Mouse (Mus musculus) liver, embryonic 14.5 days (tissue): ENCODE results near the gene Pp2d1. TPM values are rescaled to one million over a fixed set of nuclear protein-coding genes. Genes with fewer than 3 reads are reported as not detected.

Source experiments
- ATAC-seq: fragments of 200-750 bp; cut with Nextera tagmentation; 2 replicates; pipeline ENCODE4 v1.8.0; 2017; ENCODE audit warnings: moderate number of reproducible peaks, mild to moderate bottlenecking, moderate library complexity; ENCODE audit not compliant: insufficient read depth
- DNase-seq, 3 experiments: peaks; one replicate each; pipeline ENCODE4 v3.0.0-alpha.2; 2012 to 2013; ENCODE audit warnings: low read depth in 3 of 3, low spot score in 3 of 3
- H3K27ac ChIP-seq: fragments of 300-500 bp; sonication (generic); 2 replicates; pipeline ENCODE4 v1.5.1; 2014; ENCODE audit warnings: moderate library complexity, mild to moderate bottlenecking, control low read depth, inconsistent platforms
- H3K27me3 ChIP-seq: fragments of 300-500 bp; sonication (generic); 2 replicates; pipeline ENCODE4 v1.6.1; 2014; ENCODE audit warnings: mild to moderate bottlenecking, low read length, moderate library complexity; ENCODE audit not compliant: control insufficient read depth, insufficient read depth
- H3K36me3 ChIP-seq: fragments of 300-500 bp; sonication (generic); replicated peaks from 2 replicates; pipeline ENCODE4 v1.6.1; 2014; ENCODE audit warnings: low read depth; ENCODE audit not compliant: control insufficient read depth, insufficient read depth
- H3K4me1 ChIP-seq, 2 experiments: fragments of 200-500 bp in 1 of 2; fragments of 300-500 bp in 1 of 2; sonication (generic) in 1 of 2; replicated peaks; 2 replicates each; pipeline ENCODE4 v1.6.1; 2012 to 2014; ENCODE audit warnings: antibody characterized with exemption in 1 of 2, inconsistent platforms in 1 of 2, low read length in 1 of 2; ENCODE audit not compliant: control insufficient read depth in 2 of 2, insufficient read depth in 2 of 2
- H3K4me2 ChIP-seq: fragments of 300-500 bp; sonication (generic); 2 replicates; pipeline ENCODE4 v1.6.1; 2014; ENCODE audit warnings: low read depth, mild to moderate bottlenecking, control low read depth, moderate library complexity
- H3K4me3 ChIP-seq, 2 experiments: fragments of 200-500 bp in 1 of 2; fragments of 300-500 bp in 1 of 2; sonication (generic) in 1 of 2; 2 replicates each; pipeline ENCODE4 v1.5.1; 2012 to 2014; ENCODE audit warnings: low read depth in 2 of 2, low read length in 2 of 2, mild to moderate bottlenecking in 2 of 2, control low read depth in 1 of 2, inconsistent platforms in 1 of 2, moderate library complexity in 1 of 2; ENCODE audit not compliant: insufficient read depth in 1 of 2
- H3K9ac ChIP-seq: fragments of 300-500 bp; sonication (generic); replicated peaks from 2 replicates; pipeline ENCODE4 v1.6.1; 2014; ENCODE audit warnings: mild to moderate bottlenecking, control low read depth, moderate library complexity
- H3K9me3 ChIP-seq: fragments of 300-500 bp; sonication (generic); 2 replicates; pipeline ENCODE4 v1.6.1; 2016; ENCODE audit warnings: low read length, mixed read lengths; ENCODE audit not compliant: control insufficient read depth
- CTCF ChIP-seq: IDR thresholded peaks from 2 replicates; pipeline ENCODE4 v1.5.1; 2016; ENCODE audit warnings: antibody characterized with exemption, low read depth, control low read depth
- EP300 ChIP-seq: IDR thresholded peaks from 2 replicates; pipeline ENCODE4 v1.6.1; 2016; ENCODE audit warnings: antibody characterized with exemption, low read depth
- WGBS: fragments of 180-500 bp; shearing (Covaris S2); extraction: QIAGEN DNeasy Blood & Tissue Kit; methylation state at CpG from one replicate; pipeline ENCODE4 v1.1.7; 2014; ENCODE audit not compliant: insufficient replicate concordance; 5-methylcytosine and 5-hydroxymethylcytosine counted together
- polyA plus RNA-seq, 2 experiments: library from polyadenylated mRNA; depleted of rRNA in 1 of 2; stranded (reverse) in 1 of 2; unstranded in 1 of 2; fragments of >200 nt; fragmentation: Nextera tagmentation in 1 of 2; extraction: Ambion mirVana in 1 of 2; gene quantifications; 2 replicates each; pipeline versions ENCODE4 v1.2.1 to v1.2.3; 2012 to 2014

Gene Pp2d1
- polyA plus RNA-seq, 2 experiments, result not detected

GRCm38 (mm10) chr17:53557443-53557842 lies 18.2 kb upstream of the Pp2d1 start:
- Histone ChIP-seq H3K9me3 (no peaks in the 10 kb centered on the region), H3K4me3 (no peak overlapping the region), H3K27me3 (no peaks in the 10 kb centered on the region), H3K4me2 (no peak overlapping the region), H3K9ac (no peak overlapping the region), H3K36me3 (no peaks in the 10 kb centered on the region), H3K4me1 (peaks cover 23 to 30% of the 10 kb centered on the region in 2 experiments), H3K27ac (no peak overlapping the region)
- DNase-seq, result no peak
- TF ChIP-seq CTCF (no peak), EP300 (no peak)
- no peak for ATAC-seq
- 27% methylated on average over 3 of the region's 3 CpGs for WGBS

GRCm38 (mm10) chr17:53554813-53555212 lies 15.6 kb upstream of the Pp2d1 start:
- peak overlapping the region; percentile 79 for H3K27ac ChIP-seq
- H3K9me3 ChIP-seq, result no peaks in the 10 kb centered on the region
- no peak overlapping the region for H3K4me3 ChIP-seq
- WGBS, result 16% methylated on average over 3 of the region's 3 CpGs
- peak; percentile 91 for TF ChIP-seq EP300
- TF ChIP-seq CTCF, result no peak; the same call in 1 of the 2 replicates
- peak; percentile 90 for ATAC-seq
- H3K27me3 ChIP-seq, result no peaks in the 10 kb centered on the region
- peak overlapping the region; percentile 49 for H3K4me2 ChIP-seq
- H3K4me1 ChIP-seq, result peaks cover 23 to 30% of the 10 kb centered on the region in 2 experiments
- peak in 2 of 3 experiments; percentile 68 to 72 for DNase-seq
- H3K9ac ChIP-seq, result peak overlapping the region; percentile 31; the same call in 1 of the 2 replicates
- H3K36me3 ChIP-seq, result no peaks in the 10 kb centered on the region

GRCm38 (mm10) chr17:53554088-53554487 lies 14.8 kb upstream of the Pp2d1 start:
- Histone ChIP-seq H3K9ac (no peak overlapping the region), H3K4me2 (peak overlapping the region; percentile 49), H3K27ac (peak overlapping the region; percentile 79), H3K4me3 (no peak overlapping the region), H3K4me1 (peaks cover 23 to 28% of the 10 kb centered on the region in 2 experiments), H3K36me3 (no peaks in the 10 kb centered on the region), H3K9me3 (no peaks in the 10 kb centered on the region), H3K27me3 (no peaks in the 10 kb centered on the region)
- 60% methylated on average over 4 of the region's 4 CpGs for WGBS
- no peak for DNase-seq
- peak; percentile 38; the same call in 1 of the 2 replicates for ATAC-seq
- TF ChIP-seq CTCF (peak; percentile 85), EP300 (no peak)

GRCm38 (mm10) chr17:53551306-53552299 lies 12.4 kb upstream of the Pp2d1 start:
- DNase-seq (no peak), ATAC-seq (no peak)
- no peak overlapping the region for H3K9ac ChIP-seq
- H3K36me3 ChIP-seq, result no peaks in the 10 kb centered on the region
- H3K4me2 ChIP-seq, result no peak overlapping the region
- no peak overlapping the region for H3K27ac ChIP-seq
- H3K4me1 ChIP-seq, result peaks cover 23 to 25% of the 10 kb centered on the region in 2 experiments
- TF ChIP-seq EP300 (no peak), CTCF (no peak)
- no peaks in the 10 kb centered on the region for H3K27me3 ChIP-seq
- 74% methylated on average over 8 of the region's 8 CpGs for WGBS
- no peak overlapping the region for H3K4me3 ChIP-seq
- no peaks in the 10 kb centered on the region for H3K9me3 ChIP-seq
